Mouse (Mus musculus): Measurements from ENCODE around the gene Optn.

GRCm38 (mm10) chr2:4983987-4984386 lies 79.9 kb downstream of the Optn start:
- TF ChIP-seq CTCF (IDR thresholded peaks at IDR 0.05; ENCODE audit: low read depth): no peak
- TF ChIP-seq EP300 (IDR thresholded peaks at IDR 0.05; ENCODE audit: low read depth): no peak
